Mouse (Mus musculus): ENCODE measurements around the gene Fcgr1. TPM values are rescaled to one million over a fixed set of nuclear protein-coding genes. Genes with fewer than 3 reads are reported as not detected.
"Not testable (repeated sequence)": the region's sequence is repeated elsewhere in the genome, so short reads cannot be mapped to it uniquely, and the experiment has no call there.

The Fcgr1 gene
- polyA plus RNA-seq, 1 experiment, result not detected

DNA sequence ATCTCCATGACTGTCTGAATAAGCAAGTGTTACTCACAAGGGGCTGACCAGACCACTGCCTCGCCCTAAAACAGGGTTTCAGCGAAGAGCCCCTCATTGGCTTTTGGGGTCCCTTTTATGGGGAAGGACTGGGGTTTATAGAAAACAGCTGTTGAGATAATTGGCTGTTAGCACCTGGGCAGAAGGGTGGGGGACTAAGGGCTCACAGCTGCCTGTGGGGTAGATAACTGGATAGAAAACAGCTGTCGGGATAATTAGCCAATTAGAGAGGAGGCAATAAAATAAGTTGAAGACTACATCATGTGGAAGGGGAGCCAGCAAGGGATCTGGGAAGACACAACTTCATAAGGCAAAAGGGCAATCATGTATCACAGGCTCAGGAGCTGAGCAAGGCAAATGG is 42.9 kb downstream of the Fcgr1 start:
- H3K27ac ChIP-seq (ENCODE audit: insufficient read depth, low read length), result no peak overlapping the region

GRCm38 (mm10) chr3:96249034-96249345 is 44.8 kb downstream of the Fcgr1 start:
- TF ChIP-seq CTCF (IDR thresholded peaks at IDR 0.05; ENCODE audit: low read depth, low read length) (no peak), POLR2A (IDR thresholded peaks at IDR 0.05; ENCODE audit: insufficient read depth, low read length) (no peak), EP300 (IDR thresholded peaks at IDR 0.05; ENCODE audit: insufficient read depth, low read depth, low read length) (no peak)
- Histone ChIP-seq H3K4me3 (ENCODE audit: low read depth, low read length) (no peak overlapping the region), H3K4me1 (ENCODE audit: control insufficient read depth, insufficient read depth, low read length) (no peaks in the 10 kb centered on the region), H3K27ac (ENCODE audit: insufficient read depth, low read length) (no peak overlapping the region), H3K36me3 (ENCODE audit: control insufficient read depth, insufficient read depth, low read length, poor library complexity, severe bottlenecking) (peaks cover 7% of the 10 kb centered on the region; the same call in 1 of the 2 replicates), H3K9me3 (replicated peaks; ENCODE audit: control insufficient read depth, insufficient read depth, low read length, poor library complexity, severe bottlenecking) (no peaks in the 10 kb centered on the region), H3K9ac (ENCODE audit: low read depth, poor library complexity, severe bottlenecking) (peak overlapping the region; percentile 99; the same call in 1 of the 2 replicates), H3K27me3 (ENCODE audit: control insufficient read depth, insufficient read depth, low read length, poor library complexity, severe bottlenecking) (no peaks in the 10 kb centered on the region)

More for the DNA sequence above, 42.9 kb downstream of the Fcgr1 start:
- H3K9me3 ChIP-seq (replicated peaks; ENCODE audit: control insufficient read depth, insufficient read depth, low read length, poor library complexity, severe bottlenecking), result no peaks in the 10 kb centered on the region
- no peaks in the 10 kb centered on the region for H3K27me3 ChIP-seq (ENCODE audit: control insufficient read depth, insufficient read depth, low read length, poor library complexity, severe bottlenecking)
- TF ChIP-seq CTCF (IDR thresholded peaks at IDR 0.05; ENCODE audit: low read depth, low read length) (no peak), POLR2A (IDR thresholded peaks at IDR 0.05; ENCODE audit: insufficient read depth, low read length) (no peak), EP300 (IDR thresholded peaks at IDR 0.05; ENCODE audit: insufficient read depth, low read depth, low read length) (no peak)
- no peak overlapping the region for H3K9ac ChIP-seq (ENCODE audit: low read depth, poor library complexity, severe bottlenecking)
- peaks cover 7% of the 10 kb centered on the region; the same call in 1 of the 2 replicates for H3K36me3 ChIP-seq (ENCODE audit: control insufficient read depth, insufficient read depth, low read length, poor library complexity, severe bottlenecking)
- H3K4me3 ChIP-seq (ENCODE audit: low read depth, low read length), result no peak overlapping the region
- H3K4me1 ChIP-seq (ENCODE audit: control insufficient read depth, insufficient read depth, low read length), result no peaks in the 10 kb centered on the region

DNA sequence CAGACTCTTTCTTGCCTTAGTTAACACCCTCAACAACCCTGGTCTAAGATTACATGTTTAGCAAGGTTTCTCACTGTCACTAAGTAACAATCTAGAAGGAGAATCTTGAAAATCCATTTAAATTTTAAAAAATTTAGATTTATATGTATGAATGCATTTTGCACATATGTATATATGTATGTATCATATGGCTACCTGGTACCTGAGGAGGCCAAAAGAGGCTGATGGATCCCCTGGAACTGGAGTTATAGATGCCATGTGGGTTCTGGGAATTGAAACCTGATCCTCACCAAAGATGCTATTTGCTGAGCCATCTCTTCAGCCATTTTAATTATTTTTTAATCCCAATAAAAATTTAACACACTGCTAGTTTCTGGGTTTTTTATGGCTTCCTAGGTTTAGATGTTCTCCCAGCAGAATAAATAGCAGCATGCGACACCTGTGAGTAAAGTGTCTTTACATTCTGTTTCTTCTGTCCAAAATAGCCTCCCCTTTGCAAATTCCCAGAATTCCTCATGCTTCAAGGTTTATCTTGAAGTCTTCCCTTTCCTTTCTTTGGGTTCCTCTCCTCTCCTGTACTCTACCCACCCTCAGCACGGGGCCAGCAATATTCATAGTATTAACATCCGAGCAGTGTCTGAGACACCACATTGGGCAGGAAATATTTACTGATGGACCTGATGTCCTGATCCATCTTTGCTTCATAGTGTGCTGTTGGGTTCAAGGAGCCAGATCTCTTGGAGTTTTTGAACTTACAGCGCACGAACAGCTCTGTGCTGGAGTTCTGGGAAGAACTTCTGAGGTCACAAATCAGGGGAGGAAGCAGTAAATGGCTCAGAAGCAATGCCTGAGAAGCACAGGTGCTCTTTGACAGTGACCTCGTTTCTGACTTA is 45.4 kb downstream of the Fcgr1 start:
- peak overlapping the region; percentile 99 for H3K9ac ChIP-seq (ENCODE audit: low read depth, poor library complexity, severe bottlenecking)
- H3K36me3 ChIP-seq (ENCODE audit: control insufficient read depth, insufficient read depth, low read length, poor library complexity, severe bottlenecking), result peaks cover 7% of the 10 kb centered on the region; the same call in 1 of the 2 replicates
- H3K9me3 ChIP-seq (replicated peaks; ENCODE audit: control insufficient read depth, insufficient read depth, low read length, poor library complexity, severe bottlenecking), result no peaks in the 10 kb centered on the region
- H3K4me1 ChIP-seq (ENCODE audit: control insufficient read depth, insufficient read depth, low read length), result no peaks in the 10 kb centered on the region
- H3K4me3 ChIP-seq (ENCODE audit: low read depth, low read length), result peak overlapping the region; percentile 54
- peak overlapping the region; percentile 69 for H3K27ac ChIP-seq (ENCODE audit: insufficient read depth, low read length)
- no peaks in the 10 kb centered on the region for H3K27me3 ChIP-seq (ENCODE audit: control insufficient read depth, insufficient read depth, low read length, poor library complexity, severe bottlenecking)
- no peak for TF ChIP-seq EP300 (IDR thresholded peaks at IDR 0.05; ENCODE audit: insufficient read depth, low read depth, low read length)

- peak overlapping the region; percentile 87 for H3K4me3 ChIP-seq (ENCODE audit: low read depth, low read length)
- no peaks in the 10 kb centered on the region for H3K27me3 ChIP-seq (ENCODE audit: control insufficient read depth, insufficient read depth, low read length, poor library complexity, severe bottlenecking)
- H3K9ac ChIP-seq (ENCODE audit: low read depth, poor library complexity, severe bottlenecking), result peak overlapping the region; percentile 99
- peak overlapping the region; percentile 88 for H3K27ac ChIP-seq (ENCODE audit: insufficient read depth, low read length)
- H3K36me3 ChIP-seq (ENCODE audit: control insufficient read depth, insufficient read depth, low read length, poor library complexity, severe bottlenecking), result peaks cover 7% of the 10 kb centered on the region; the same call in 1 of the 2 replicates
- no peaks in the 10 kb centered on the region for H3K9me3 ChIP-seq (replicated peaks; ENCODE audit: control insufficient read depth, insufficient read depth, low read length, poor library complexity, severe bottlenecking)
- no peak for TF ChIP-seq CTCF (IDR thresholded peaks at IDR 0.05; ENCODE audit: low read depth, low read length)
- peak; percentile 25 for TF ChIP-seq POLR2A (IDR thresholded peaks at IDR 0.05; ENCODE audit: insufficient read depth, low read length)
- H3K4me1 ChIP-seq (ENCODE audit: control insufficient read depth, insufficient read depth, low read length), result no peaks in the 10 kb centered on the region
Observed at GRCm38 (mm10) chr3:96247356-96248140, 46.2 kb downstream of the Fcgr1 start.

GRCm38 (mm10) chr3:96246427-96246856 is 47.3 kb downstream of the Fcgr1 start, which contains the start of gene Hist2h3c1:
Gene Hist2h3c1 (plus strand): TSS chr3:96246685.
- not testable (repeated sequence) for H3K36me3 ChIP-seq (ENCODE audit: control insufficient read depth, insufficient read depth, low read length, poor library complexity, severe bottlenecking); H3K9me3 ChIP-seq (replicated peaks; ENCODE audit: control insufficient read depth, insufficient read depth, low read length, poor library complexity, severe bottlenecking); H3K27me3 ChIP-seq (ENCODE audit: control insufficient read depth, insufficient read depth, low read length, poor library complexity, severe bottlenecking); H3K4me1 ChIP-seq (ENCODE audit: control insufficient read depth, insufficient read depth, low read length)
- H3K27ac ChIP-seq (ENCODE audit: insufficient read depth, low read length), result peak within 1 kb of the TSS; percentile 88
- H3K9ac ChIP-seq (ENCODE audit: low read depth, poor library complexity, severe bottlenecking), result peak within 1 kb of the TSS; percentile 99
- peak within 1 kb of the TSS; percentile 87 for H3K4me3 ChIP-seq (ENCODE audit: low read depth, low read length)

DNA sequence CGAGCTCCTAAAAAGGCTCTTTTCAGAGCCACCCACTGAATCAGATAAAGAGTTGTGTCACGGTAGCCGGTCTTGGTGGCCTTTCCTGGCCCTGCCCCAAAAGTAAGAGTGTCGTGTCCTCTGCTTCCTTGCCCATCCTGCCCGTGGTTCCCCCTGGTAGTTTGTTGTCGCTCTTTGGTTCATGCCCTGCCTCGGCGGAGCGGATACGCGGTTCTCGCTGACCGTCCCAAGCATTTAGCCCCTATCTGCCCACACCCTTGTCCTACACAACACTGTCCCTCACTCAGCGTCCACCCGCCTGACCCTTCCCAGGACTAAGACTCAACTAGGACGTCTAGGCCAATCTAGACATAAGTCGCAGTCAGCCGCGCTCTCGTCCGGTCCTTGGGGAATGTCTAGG is 47.8 kb downstream of the Fcgr1 start:
- H3K27me3 ChIP-seq (ENCODE audit: control insufficient read depth, insufficient read depth, low read length, poor library complexity, severe bottlenecking); H3K4me1 ChIP-seq (ENCODE audit: control insufficient read depth, insufficient read depth, low read length); H3K9me3 ChIP-seq (replicated peaks; ENCODE audit: control insufficient read depth, insufficient read depth, low read length, poor library complexity, severe bottlenecking); H3K36me3 ChIP-seq (ENCODE audit: control insufficient read depth, insufficient read depth, low read length, poor library complexity, severe bottlenecking): not testable (repeated sequence)
- H3K4me3 ChIP-seq (ENCODE audit: low read depth, low read length), result peak overlapping the region; percentile 77
- peak overlapping the region; percentile 85 for H3K27ac ChIP-seq (ENCODE audit: insufficient read depth, low read length)
- peak overlapping the region; percentile 66; the same call in 1 of the 2 replicates for H3K9ac ChIP-seq (ENCODE audit: low read depth, poor library complexity, severe bottlenecking)

- not testable (repeated sequence) for H3K9me3 ChIP-seq (replicated peaks; ENCODE audit: control insufficient read depth, insufficient read depth, low read length, poor library complexity, severe bottlenecking); H3K36me3 ChIP-seq (ENCODE audit: control insufficient read depth, insufficient read depth, low read length, poor library complexity, severe bottlenecking); H3K27me3 ChIP-seq (ENCODE audit: control insufficient read depth, insufficient read depth, low read length, poor library complexity, severe bottlenecking); H3K4me1 ChIP-seq (ENCODE audit: control insufficient read depth, insufficient read depth, low read length)
- H3K4me3 ChIP-seq (ENCODE audit: low read depth, low read length), result peak within 1 kb of the TSS; percentile 99
- H3K27ac ChIP-seq (ENCODE audit: insufficient read depth, low read length), result peak within 1 kb of the TSS; percentile 92
- H3K9ac ChIP-seq (ENCODE audit: low read depth, poor library complexity, severe bottlenecking), result peak within 1 kb of the TSS; percentile 70
Observed at GRCm38 (mm10) chr3:96245003-96245886, 48.5 kb downstream of the Fcgr1 start, which contains the start of gene Hist2h2aa1. Gene Hist2h2aa1 (plus strand): TSS chr3:96245497.
